Mouse (Mus musculus): Measurements from ENCODE around the gene Nr1d1.
"Not testable (repeated sequence)": the region's sequence is repeated elsewhere in the genome, so short reads cannot be mapped to it uniquely, and the experiment has no call there.

DNA sequence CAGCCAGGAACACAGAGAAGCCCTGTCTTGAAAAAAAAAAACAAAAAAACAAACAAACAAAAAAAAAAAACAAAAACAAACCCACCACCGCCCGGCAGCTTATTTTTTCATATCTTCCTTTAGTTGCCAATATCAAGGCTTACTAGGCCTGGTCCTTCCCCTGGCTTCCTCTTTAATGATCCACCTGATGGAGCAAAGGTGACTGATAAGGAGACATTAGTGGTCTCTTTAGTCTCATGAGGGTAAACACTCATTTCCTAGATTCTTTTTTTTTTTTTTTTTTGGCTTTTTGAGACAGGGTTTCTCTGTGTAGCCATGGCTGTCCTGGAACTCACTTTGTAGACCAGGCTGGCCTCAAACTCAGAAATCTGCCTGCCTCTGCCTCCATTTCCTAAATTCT lies 37.9 kb downstream of the Nr1d1 start:
- TF ChIP-seq CTCF (IDR thresholded peaks at IDR 0.05; ENCODE audit: low read depth, low read length); POLR2A (IDR thresholded peaks at IDR 0.05; ENCODE audit: insufficient read depth, low read length): not testable (repeated sequence)
